Mouse (Mus musculus): ENCODE results near the gene Abi3bp. TPM values are rescaled to one million over a fixed set of nuclear protein-coding genes. Genes with fewer than 3 reads are reported as not detected.

Abi3bp gene
- polyA plus RNA-seq, 1 experiment from 2014 or later = 9.6 TPM

DNA sequence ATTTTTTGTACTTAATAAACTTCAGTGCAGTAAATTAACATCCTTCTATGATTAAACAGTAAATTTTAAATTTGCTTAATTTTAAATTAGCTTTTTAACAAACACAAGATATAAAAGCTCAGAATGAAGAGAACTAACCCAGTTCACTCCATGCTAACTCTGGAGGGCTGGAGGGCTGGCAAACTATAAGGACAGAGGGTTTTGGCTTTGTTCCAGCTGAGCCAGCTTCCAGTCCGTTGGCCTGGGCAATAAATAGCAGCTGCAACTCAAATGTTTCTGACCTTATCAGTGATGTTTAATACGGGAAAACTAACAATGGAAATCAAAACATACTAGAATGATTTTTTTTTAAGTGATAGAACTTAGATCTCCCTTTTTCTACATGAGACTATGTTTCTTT, 167.6 kb downstream of the Abi3bp start:
- no peaks in the 10 kb centered on the region for H3K4me1 ChIP-seq
- no peaks in the 10 kb centered on the region for H3K9me3 ChIP-seq
- 22% methylated on average over 2 of the region's 2 CpGs for WGBS
- no peak overlapping the region for H3K4me2 ChIP-seq
- H3K4me3 ChIP-seq = no peak overlapping the region
- H3K36me3 ChIP-seq = no peaks in the 10 kb centered on the region
- H3K9ac ChIP-seq = no peak overlapping the region
- no peak for ATAC-seq (ENCODE audit: insufficient number of reproducible peaks, insufficient read depth, low FRiP score, low TSS enrichment, low read depth)
- no peak overlapping the region for H3K27ac ChIP-seq
- no peaks in the 10 kb centered on the region for H3K27me3 ChIP-seq

DNA sequence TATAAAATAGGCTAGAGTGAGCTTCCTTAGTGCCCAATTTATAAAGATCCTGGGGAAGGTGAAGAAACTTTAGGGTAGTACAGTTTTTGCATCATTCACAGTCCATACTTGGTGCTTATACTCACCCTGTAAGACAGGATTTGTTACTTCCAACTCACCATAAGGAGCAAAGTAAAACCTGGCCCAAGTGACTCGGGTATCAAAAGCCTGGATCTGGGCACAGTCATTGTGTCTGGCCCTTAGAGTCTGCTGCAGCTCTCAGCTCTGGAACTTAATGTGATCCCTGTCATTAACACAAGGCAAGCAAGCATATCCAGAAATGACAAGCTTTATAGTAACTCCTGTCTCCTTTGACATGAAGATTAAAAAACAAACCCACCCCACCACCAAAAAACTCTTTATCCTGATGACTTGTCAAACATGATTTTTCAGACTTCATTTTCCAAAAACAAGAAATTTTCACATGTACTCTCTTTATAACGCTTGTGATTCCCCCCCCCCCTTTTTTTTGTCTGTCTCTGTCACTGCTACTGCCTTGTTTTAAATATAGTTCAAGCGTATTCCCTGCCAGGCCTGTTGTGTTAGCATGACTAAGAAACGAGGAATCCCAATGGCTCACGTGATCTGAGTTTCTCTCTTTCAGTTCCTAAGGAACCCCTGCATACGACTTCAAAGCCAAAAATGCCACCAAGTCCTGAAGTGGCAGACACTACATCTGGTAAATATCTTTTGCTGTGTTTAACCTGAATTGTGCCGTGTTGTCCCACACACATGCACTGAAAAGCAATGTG, 168.9 kb downstream of the Abi3bp start:
- WGBS = 41% methylated on average over 7 of the region's 7 CpGs
- Histone ChIP-seq H3K27me3 (no peaks in the 10 kb centered on the region), H3K9me3 (no peaks in the 10 kb centered on the region), H3K4me1 (no peaks in the 10 kb centered on the region), H3K9ac (no peak overlapping the region), H3K36me3 (no peaks in the 10 kb centered on the region), H3K4me3 (no peak overlapping the region), H3K4me2 (no peak overlapping the region), H3K27ac (no peak overlapping the region)
- no peak for ATAC-seq (ENCODE audit: insufficient number of reproducible peaks, insufficient read depth, low FRiP score, low TSS enrichment, low read depth)

DNA sequence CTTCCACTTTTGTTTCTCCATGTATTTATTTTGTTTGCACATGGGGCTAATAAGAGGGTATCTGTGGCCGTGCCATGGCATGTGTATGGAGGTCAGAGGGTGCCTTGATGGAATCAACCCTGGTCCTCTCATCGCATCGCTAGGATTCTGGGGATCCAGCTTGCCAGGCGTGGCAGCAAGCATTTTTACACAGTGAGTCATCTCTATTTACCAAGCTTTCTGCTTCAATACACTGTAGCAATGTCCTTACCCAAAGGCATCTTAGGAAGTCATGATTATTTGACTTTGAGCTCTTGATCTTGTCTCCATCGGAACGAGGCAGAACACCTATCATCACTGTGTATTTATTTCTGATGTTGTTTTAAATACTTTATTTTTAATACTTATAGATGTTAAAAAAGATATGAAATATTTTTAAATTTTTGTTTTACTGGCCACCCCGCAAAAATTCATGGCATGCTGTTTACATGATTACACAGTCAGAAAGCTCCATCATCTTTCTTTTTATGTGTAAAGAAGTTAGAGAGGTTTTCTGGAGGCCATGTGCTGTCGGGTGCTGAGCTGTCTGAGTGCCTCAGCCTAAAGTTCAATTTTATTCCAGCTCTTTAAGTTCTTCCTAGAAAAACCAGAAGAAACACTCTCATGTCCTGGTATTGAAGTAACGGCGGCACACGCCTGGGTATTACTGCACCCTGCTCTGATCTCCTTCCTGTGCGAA, 177.7 kb downstream of the Abi3bp start:
- Histone ChIP-seq H3K4me1 (no peaks in the 10 kb centered on the region), H3K4me3 (no peak overlapping the region), H3K9ac (no peak overlapping the region), H3K4me2 (no peak overlapping the region), H3K27me3 (no peaks in the 10 kb centered on the region), H3K27ac (no peak overlapping the region), H3K9me3 (no peaks in the 10 kb centered on the region), H3K36me3 (no peaks in the 10 kb centered on the region)
- ATAC-seq (ENCODE audit: insufficient number of reproducible peaks, insufficient read depth, low FRiP score, low TSS enrichment, low read depth) = no peak
- 73% methylated on average over 12 of the region's 12 CpGs for WGBS

DNA sequence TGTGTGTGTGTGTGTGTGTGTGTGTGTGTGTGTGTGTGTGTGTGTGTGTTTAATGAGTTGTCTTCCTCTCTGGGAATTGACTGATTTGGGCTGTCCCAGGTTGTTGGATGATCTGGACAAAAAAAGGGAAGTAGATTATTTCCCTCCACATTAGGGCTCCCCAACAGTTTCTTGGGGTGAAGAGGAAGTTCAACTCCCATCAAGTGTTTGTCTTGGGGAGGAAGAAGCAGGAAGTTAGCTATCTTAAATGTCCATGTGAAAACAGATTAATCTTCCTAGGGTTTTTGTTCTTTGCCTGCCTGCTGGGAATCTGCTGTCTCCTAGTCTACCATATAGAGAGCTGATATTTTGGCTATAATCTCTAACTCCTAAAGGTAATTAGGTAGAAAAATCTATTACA, 181.2 kb downstream of the Abi3bp start:
- no peak overlapping the region for H3K27ac ChIP-seq
- ATAC-seq (ENCODE audit: insufficient number of reproducible peaks, insufficient read depth, low FRiP score, low TSS enrichment, low read depth) = no peak
- no peaks in the 10 kb centered on the region for H3K27me3 ChIP-seq

DNA sequence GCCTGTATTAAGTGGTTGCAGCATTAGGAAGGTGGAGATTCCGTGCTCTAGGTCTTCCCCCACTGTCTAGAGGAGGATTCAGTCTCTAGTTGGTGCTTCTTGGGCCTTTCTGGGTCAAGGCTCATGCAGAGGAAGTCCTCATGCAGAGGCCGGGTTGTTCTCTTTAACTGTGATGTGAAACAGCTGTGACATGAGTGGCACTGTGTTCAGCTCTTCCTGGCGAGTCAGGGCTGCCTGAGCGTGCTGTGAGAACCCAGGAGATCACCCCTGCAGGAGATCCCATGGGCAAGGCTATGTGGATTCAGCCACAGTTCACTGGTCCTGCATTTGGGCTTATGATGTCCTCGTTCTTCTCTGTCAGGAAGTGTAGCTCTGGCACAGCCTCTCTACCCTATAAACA, 191.8 kb downstream of the Abi3bp start:
- WGBS = 54% methylated on average over 5 of the region's 5 CpGs
- H3K9me3 ChIP-seq = no peaks in the 10 kb centered on the region
- ATAC-seq (ENCODE audit: insufficient number of reproducible peaks, insufficient read depth, low FRiP score, low TSS enrichment, low read depth) = no peak
- no peak overlapping the region for H3K4me3 ChIP-seq
- H3K27me3 ChIP-seq = no peaks in the 10 kb centered on the region
- no peak overlapping the region for H3K4me2 ChIP-seq
- no peaks in the 10 kb centered on the region for H3K4me1 ChIP-seq
- no peaks in the 10 kb centered on the region for H3K36me3 ChIP-seq
- H3K27ac ChIP-seq = no peak overlapping the region
- H3K9ac ChIP-seq = no peak overlapping the region

More for the DNA sequence above, 181.2 kb downstream of the Abi3bp start:
- H3K4me3 ChIP-seq = no peak overlapping the region
- H3K4me1 ChIP-seq = no peaks in the 10 kb centered on the region
- no peaks in the 10 kb centered on the region for H3K9me3 ChIP-seq
- H3K9ac ChIP-seq = no peak overlapping the region
- H3K4me2 ChIP-seq = no peak overlapping the region
- no peaks in the 10 kb centered on the region for H3K36me3 ChIP-seq

DNA sequence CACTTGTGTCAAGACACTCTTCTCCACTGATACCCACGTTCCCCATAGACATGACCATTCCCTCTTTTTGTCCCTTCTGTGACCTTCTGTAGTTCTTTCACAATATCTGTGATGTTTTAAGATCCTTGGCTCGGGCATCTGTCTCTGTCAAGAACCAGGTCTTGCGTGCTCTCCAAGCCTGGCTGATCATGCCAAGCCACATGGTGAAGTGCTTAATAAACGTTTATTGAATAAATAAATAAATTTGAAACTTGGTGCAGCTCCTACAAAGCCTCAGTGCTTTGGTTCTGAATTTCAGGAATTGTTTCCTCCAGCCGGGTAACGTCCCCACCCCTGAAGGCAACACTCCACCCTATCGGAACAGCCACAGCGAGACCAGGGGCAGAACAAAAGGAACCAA, 193.3 kb downstream of the Abi3bp start:
- Histone ChIP-seq H3K9me3 (no peaks in the 10 kb centered on the region), H3K27ac (no peak overlapping the region), H3K4me1 (no peaks in the 10 kb centered on the region), H3K4me3 (no peak overlapping the region), H3K4me2 (no peak overlapping the region), H3K9ac (no peak overlapping the region), H3K27me3 (no peaks in the 10 kb centered on the region), H3K36me3 (no peaks in the 10 kb centered on the region)
- 82% methylated on average over 8 of the region's 8 CpGs for WGBS
- ATAC-seq (ENCODE audit: insufficient number of reproducible peaks, insufficient read depth, low FRiP score, low TSS enrichment, low read depth) = no peak

DNA sequence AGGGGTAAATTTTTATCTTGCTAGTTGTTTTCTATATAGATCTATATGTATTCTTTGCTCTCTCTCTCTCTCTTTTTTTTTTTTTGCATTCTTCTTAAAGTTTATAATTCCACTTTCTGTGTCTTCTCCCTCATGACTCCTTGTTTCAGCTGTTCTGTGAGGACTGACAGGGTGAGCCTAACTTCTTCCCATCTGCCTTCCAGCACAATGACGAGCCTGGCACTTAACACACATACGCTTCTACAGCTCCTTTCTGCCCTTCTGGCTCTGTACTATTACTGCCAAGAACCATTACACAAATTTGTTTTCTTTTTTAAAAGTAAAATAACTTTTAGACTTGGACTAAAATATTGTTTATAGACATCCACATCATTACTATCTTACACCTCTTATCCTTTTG, 195.7 kb downstream of the Abi3bp start:
- Histone ChIP-seq H3K27me3 (no peaks in the 10 kb centered on the region), H3K4me1 (no peaks in the 10 kb centered on the region), H3K36me3 (no peaks in the 10 kb centered on the region), H3K27ac (no peak overlapping the region), H3K4me3 (no peak overlapping the region), H3K9ac (no peak overlapping the region), H3K4me2 (no peak overlapping the region), H3K9me3 (no peaks in the 10 kb centered on the region)
- 83% methylated on average over 2 of the region's 2 CpGs for WGBS
- no peak for ATAC-seq (ENCODE audit: insufficient number of reproducible peaks, insufficient read depth, low FRiP score, low TSS enrichment, low read depth)

DNA sequence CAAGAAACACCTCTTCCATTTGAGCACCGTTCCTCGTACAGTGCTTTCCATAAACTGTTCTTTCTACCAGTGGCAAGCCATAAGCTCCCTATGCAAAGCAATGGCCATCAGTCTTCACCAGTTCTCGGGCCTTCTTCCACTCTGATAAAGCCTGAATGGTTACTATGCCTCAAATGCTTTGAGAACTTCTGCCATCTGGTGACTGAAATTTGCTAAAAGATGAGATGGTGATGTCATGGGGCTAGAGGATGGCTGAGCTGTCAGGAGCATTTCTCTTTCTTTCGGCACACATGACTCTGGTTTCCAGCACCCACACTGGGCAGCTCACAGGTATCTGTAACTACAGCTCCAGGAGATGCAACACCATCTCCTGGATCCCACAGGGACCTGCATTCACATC, 199.5 kb downstream of the Abi3bp start:
- Histone ChIP-seq H3K9me3 (no peaks in the 10 kb centered on the region), H3K4me1 (no peaks in the 10 kb centered on the region), H3K4me3 (no peak overlapping the region), H3K36me3 (no peaks in the 10 kb centered on the region), H3K27ac (no peak overlapping the region), H3K9ac (no peak overlapping the region), H3K4me2 (no peak overlapping the region), H3K27me3 (no peaks in the 10 kb centered on the region)
- 79% methylated on average over 4 of the region's 4 CpGs for WGBS
- ATAC-seq (ENCODE audit: insufficient number of reproducible peaks, insufficient read depth, low FRiP score, low TSS enrichment, low read depth) = no peak

DNA sequence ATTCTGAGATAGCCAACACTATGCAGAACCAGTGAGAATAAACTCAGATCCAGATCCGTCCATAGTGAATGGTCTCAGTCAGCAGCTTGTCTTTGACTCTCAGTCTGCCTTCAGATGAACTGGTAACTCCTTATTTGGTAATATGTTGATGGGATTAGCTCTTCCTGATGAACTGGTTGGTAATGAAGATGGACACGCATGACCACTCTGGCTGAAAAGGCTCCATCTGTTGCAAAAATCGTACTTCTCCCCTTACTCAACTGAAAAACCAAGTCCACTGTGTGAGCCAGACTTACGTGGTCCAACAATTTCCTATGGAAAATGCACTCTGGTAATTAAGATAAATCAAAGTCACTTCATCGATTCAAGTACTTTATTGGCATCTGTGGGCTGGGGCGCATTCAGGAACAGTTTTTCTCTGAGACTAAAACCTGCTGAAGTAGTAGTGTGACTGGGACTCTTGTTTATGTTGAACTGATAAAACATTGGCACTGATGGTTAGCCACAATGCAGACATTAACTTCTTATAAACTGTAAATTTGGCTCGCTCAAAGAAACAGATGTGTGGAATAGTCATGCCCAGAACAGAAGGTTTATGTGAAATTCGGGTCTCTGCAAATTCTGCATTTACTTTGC, 203.4 kb downstream of the Abi3bp start:
- Histone ChIP-seq H3K27ac (no peak overlapping the region), H3K36me3 (peaks cover 18% of the 10 kb centered on the region), H3K4me3 (no peak overlapping the region), H3K27me3 (no peaks in the 10 kb centered on the region), H3K4me1 (no peaks in the 10 kb centered on the region), H3K9ac (no peak overlapping the region), H3K9me3 (no peaks in the 10 kb centered on the region), H3K4me2 (no peak overlapping the region)
- ATAC-seq (ENCODE audit: insufficient number of reproducible peaks, insufficient read depth, low FRiP score, low TSS enrichment, low read depth) = no peak
- 75% methylated on average over 8 of the region's 8 CpGs for WGBS

DNA sequence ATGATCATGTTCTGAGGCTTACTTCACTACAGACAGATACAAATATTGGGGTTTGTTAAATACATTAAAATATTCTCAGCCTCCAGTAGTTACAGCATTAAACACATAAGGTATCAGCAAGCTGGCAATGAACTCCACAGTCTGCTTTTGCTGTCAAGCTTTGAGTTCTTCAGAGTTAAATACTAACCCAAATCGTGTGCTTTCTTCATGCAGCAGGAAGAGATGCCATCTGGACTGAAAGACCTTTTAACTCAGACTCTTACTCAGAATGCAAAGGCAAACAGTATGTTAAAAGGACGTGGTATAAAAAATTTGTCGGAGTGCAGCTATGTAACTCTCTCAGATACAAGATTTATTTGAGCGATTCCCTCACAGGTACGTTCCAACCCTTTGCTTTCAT, 209.1 kb downstream of the Abi3bp start:
- H3K27me3 ChIP-seq = no peaks in the 10 kb centered on the region
- no peak overlapping the region for H3K4me2 ChIP-seq
- H3K36me3 ChIP-seq = peaks cover 44% of the 10 kb centered on the region
- H3K27ac ChIP-seq = no peak overlapping the region
- ATAC-seq (ENCODE audit: insufficient number of reproducible peaks, insufficient read depth, low FRiP score, low TSS enrichment, low read depth) = no peak
- H3K4me1 ChIP-seq = no peaks in the 10 kb centered on the region
- no peak overlapping the region for H3K9ac ChIP-seq
- no peaks in the 10 kb centered on the region for H3K9me3 ChIP-seq
- no peak overlapping the region for H3K4me3 ChIP-seq
- WGBS = 90% methylated on average over 5 of the region's 5 CpGs

DNA sequence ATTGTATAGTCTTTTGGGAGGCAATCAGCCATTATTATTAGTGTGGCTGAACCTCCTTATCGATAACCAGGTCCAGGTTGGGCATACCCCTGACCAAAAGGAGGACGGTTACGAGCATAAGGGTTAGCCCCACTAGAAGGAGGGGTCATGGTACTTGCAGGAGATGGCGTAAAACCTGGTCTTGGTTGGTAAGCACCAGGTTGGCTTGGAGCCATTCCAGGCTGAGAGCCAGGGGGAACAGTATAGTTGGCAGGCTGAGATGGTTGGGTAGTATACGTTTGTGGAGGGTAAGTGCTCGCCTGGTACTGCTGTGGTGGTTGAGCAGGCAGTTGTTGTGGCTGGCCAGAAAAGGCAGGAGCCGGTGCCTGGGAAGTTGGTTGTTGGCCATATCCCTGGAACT, 213.0 kb downstream of the Abi3bp start:
- no peak overlapping the region for H3K4me3 ChIP-seq
- 94% methylated on average over 7 of the region's 7 CpGs for WGBS
- H3K36me3 ChIP-seq = peaks cover 46% of the 10 kb centered on the region
- H3K9ac ChIP-seq = no peak overlapping the region
- no peaks in the 10 kb centered on the region for H3K9me3 ChIP-seq
- no peaks in the 10 kb centered on the region for H3K4me1 ChIP-seq
- no peak for ATAC-seq (ENCODE audit: insufficient number of reproducible peaks, insufficient read depth, low FRiP score, low TSS enrichment, low read depth)
- no peaks in the 10 kb centered on the region for H3K27me3 ChIP-seq
- H3K27ac ChIP-seq = no peak overlapping the region
- no peak overlapping the region for H3K4me2 ChIP-seq

DNA sequence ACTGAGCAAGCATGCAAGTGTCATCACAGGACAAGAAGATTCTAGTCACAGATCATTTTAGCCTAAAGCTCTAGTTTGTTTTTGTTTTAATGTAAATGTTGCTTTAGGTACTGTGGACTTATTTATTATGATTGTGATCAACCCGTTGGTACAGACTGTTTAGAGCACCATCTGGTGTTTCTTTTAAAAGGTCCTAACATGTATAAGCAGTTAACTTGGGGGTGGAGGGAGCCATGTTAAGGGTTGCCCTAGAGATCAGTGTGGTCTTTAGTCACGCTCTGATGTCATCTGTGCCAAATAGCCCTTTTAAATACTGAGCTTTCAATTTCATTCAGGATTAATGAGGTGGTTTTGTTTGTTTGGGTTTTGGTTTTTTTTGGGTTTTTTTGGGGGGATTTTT, 218.8 kb downstream of the Abi3bp start:
- Histone ChIP-seq H3K4me2 (no peak overlapping the region), H3K4me3 (no peak overlapping the region), H3K9me3 (no peaks in the 10 kb centered on the region), H3K27me3 (no peaks in the 10 kb centered on the region), H3K4me1 (no peaks in the 10 kb centered on the region), H3K36me3 (peaks cover 51% of the 10 kb centered on the region), H3K9ac (no peak overlapping the region), H3K27ac (no peak overlapping the region)
- no peak for ATAC-seq (ENCODE audit: insufficient number of reproducible peaks, insufficient read depth, low FRiP score, low TSS enrichment, low read depth)
- WGBS = 72% methylated on average over 2 of the region's 2 CpGs
